Mouse (Mus musculus): ENCODE results near the gene 5730596B20Rik.

5730596B20Rik gene

DNA sequence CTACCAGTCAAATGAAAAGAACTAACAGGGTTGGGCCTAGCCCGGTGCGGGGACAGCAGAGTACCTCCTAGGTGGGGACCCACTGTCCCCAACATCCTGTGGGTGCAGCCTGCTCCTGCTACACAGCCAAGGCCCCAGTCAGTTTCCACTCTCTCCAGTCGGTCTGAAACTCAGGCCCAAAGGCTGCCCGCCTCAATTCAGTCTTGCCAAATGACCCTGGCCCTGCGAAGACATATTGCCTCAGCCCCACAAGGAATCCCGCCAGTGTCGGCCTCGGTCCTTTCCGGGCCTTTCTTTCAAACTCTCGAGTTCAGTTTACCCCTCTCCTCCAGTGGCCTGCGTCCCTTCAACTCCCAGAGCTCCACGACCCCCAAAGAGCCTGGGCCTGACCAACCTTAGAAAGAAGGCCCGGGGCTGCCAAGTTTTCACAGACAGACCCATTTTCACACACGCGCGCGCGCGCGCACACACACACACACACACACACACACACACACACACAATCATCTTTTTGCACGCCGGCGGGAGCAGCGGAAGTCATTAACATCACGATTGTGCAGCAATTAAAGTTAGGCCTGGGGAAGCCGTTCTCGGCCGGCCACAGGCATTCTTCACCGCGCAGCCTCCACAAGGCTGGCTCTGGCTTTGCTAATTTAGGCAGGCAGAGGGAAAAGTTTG lies 22.9 kb downstream of the 5730596B20Rik start:
- peak in 1 of 2 experiments; percentile 79 for DNase-seq

DNA sequence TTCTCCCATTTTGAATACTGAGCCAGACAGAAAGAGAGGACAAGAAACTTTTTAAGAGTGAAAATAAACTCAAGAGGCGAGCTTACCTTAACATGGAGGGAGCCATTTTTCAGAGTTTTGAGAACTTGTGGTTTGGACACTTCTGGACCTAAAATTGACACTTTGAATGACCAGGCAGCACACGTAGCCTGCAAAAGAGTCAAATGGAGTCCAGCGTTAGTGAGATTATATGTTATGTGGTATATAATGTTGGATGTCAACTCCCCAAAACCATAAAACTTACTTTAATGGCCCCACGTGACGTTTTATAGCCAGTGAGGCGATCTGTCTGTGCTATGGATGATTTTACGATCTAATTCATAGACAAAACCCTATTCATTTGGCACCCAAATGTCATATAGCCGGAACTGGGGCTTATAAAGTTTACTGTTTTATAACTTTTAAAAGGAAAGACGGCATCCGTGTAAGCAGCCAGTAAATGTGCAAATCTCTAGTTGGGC lies 23.5 kb downstream of the 5730596B20Rik start:
- DNase-seq, result no peak

DNA sequence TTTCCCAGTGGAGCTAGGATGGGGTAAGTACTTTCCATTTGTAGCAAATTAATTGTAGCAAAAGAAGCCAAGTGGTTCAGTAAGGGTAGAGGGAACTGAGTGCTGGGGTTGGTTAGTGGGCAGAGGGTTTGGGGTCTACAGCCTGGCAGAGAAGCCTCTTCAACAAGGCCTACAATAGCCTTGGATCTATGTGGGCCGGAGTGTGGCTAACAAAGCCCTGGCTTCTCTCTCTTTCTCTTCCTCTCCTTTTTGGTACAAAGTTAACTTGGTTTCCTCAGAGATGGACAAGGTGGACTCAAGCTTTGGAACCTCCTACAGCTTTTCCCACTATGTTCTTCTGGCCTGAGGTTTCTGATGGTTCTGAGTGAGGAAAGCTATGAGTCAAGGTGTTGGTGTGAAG lies 24.0 kb downstream of the 5730596B20Rik start:
- peak in 1 of 2 experiments; percentile 19 for DNase-seq

DNA sequence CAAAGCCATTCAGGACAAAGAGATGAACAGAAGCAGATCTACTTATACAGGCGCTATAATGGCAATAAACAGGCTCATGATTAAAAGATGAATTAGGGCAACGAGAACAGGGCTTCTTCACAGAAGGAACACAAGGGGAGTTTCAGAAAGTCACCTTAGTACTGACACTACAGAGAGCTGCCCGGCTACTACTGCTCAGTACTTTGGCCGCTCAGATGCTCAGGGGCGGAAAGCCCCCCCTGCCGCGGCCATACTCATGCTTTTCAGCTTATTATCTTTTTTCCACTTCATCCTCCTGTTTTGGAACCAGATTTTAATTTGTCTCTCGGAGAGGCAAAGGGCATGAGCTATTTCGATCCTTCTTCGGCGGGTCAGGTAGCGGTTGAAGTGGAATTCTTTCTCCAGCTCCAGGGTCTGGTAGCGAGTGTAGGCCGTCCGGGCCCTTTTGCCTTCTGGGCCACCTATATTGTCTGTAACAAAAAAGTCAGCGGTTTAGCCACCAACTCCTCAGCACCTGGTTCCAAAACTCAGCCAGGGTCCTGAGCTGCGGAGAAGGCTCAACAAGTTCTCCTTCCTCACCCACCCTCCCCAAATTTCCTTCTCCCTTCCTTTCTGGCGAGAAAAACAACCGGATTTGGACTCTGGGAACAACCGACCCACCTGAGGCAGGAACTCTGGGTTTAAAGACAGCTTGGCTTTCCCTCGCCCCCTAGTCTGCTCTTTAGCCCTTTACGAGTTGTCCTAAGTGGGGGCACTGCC lies 25.2 kb downstream of the 5730596B20Rik start:
- DNase-seq, result peak in 1 of 2 experiments; percentile 25

DNA sequence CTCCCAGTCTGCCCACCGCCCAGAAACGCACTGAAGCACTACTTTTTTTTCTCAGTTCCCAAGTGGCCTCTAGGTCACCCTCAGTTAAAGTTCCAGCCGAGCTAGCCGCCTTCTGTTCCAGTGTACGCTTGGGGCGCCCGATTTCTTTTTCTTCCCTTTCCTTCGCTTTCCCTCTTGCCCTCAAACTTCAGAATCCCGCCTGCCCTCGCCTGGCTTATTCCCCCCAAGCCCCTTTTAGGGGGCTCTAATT lies 25.7 kb downstream of the 5730596B20Rik start:
- peak in 1 of 2 experiments; percentile 26 for DNase-seq

DNA sequence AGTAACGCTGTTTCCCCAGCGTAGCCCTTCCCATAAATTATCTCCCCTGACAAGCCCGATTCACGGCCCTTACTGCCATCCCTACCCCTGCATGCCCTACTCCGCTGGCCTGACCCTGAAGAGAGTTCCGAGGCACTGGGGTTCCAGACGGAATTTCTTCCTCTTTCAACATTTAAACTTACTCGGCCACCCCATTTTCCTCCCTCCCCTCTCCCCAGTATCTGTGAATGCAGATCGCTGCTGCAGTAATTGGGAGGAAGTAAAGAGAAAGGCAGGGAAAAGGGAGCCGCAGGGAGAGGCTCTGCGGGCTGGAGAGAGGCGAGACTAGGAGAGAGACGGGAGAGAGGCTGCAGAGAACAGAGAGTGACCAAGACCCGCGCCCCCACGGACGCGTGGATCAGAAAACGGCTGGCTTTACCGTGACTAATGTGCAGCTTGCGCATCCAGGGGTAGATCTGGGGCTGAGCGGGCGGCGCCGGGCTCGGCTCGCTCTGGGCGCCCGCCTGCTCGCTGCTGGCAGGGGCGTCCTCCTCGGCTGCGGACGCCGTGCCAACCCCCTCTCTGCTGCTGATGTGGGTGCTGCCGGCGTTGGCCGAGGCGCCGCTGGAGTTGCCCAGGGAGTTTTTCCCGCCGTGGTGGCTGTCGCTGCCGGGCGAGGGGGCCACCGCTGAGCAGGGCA lies 26.2 kb downstream of the 5730596B20Rik start:
- DNase-seq, result peak in 1 of 2 experiments; percentile 58

DNA sequence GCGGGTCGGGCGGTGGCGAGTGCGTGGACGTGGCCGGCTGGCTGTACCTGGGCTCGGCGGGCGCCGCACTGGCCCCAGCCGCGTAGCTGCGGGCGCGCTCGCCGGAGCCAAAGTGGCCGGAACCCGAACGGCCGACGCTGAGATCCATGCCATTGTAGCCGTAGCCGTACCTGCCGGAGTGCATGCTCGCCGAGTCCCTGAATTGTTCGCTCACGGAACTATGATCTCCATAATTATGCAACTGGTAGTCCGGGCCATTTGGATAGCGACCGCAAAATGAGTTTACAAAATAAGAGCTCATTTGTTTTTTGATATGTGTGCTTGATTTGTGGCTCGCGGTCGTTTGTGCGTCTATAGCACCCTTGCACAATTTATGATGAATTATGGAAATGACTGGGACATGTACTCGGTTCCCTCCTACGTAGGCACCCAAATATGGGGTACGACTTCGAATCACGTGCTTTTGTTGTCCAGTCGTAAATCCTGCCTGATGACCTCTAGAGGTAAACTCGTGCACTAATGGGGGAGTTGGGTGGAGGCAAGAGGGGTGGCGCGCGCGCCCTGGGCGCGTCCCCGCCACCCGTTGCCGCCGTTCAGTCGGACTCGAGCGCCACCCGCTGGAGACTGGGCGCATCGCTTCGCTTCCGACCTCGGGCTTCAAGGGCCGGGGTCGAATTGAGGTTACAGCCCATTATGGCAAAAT lies 26.9 kb downstream of the 5730596B20Rik start, which contains the start of gene Hoxa5:
Gene Hoxa5, minus strand, starts transcription at position 538 of the 703 bp plus-strand sequence.
- peak; percentile 92 to 93 for DNase-seq

DNA sequence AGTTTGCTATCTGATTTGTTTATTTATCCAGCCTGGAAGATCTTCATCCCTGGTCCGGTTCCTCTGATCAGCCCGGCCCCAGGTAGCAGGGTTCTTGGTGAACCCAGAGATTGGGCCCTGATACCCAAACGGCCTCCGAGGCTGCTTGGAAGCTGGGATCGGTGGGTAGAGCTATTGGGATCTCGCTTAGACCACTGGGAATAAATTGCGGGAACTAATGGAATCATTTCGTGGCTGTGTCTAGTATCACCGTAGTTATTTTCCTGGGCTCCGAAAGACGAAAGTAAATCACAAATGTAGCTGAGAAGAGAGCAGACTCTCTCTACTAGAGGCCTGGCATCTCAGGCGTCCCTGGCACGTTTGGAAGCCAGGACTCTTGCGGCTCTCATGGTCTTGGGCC lies 27.9 kb downstream of the 5730596B20Rik start:
- no peak for DNase-seq

DNA sequence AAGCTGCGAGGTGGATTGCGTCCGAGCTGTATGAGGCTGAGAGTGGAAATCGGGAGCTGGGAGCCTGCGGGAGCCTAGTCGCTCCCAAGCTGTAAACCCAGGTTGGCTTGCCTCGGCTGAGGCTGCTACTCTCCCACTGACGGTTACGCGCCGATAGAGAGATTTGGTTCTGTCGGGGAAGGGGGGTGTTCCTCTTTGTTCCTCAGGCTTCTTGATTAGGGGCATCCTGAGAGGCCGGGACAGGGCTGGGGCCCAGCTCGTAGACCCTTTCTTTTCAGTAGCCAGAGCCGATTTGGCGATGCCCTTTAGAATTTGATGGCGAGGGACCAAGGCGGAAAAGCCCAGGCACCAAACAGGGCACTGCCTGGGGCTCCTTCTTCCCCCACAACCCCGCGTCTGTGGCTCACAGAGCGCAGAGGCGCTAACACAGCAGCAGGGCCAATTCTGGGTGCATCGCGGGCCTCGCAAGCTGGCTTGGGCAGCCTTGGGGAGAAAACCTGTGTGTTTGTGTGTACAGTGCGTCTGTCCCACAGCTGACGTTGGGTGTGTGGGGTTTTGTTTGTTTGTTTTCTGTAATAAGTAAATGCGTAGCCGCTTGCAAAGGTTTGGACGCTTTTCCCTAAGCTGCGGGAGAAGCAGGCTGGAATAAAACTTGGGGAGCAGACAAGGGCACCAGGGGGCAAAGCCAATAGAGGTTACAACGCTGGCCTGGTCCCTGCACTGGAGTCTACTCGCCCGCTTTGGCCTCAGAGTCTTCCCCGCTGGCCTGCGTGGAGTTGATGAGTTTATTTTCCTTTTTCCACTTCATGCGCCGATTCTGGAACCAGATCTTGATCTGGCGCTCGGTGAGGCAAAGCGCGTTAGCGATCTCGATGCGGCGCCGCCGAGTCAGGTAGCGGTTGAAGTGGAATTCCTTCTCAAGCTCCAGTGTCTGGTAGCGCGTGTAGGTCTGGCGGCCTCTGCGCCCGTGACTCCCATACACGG lies 28.6 kb downstream of the 5730596B20Rik start:
- peak in 1 of 2 experiments; percentile 38 for DNase-seq

DNA sequence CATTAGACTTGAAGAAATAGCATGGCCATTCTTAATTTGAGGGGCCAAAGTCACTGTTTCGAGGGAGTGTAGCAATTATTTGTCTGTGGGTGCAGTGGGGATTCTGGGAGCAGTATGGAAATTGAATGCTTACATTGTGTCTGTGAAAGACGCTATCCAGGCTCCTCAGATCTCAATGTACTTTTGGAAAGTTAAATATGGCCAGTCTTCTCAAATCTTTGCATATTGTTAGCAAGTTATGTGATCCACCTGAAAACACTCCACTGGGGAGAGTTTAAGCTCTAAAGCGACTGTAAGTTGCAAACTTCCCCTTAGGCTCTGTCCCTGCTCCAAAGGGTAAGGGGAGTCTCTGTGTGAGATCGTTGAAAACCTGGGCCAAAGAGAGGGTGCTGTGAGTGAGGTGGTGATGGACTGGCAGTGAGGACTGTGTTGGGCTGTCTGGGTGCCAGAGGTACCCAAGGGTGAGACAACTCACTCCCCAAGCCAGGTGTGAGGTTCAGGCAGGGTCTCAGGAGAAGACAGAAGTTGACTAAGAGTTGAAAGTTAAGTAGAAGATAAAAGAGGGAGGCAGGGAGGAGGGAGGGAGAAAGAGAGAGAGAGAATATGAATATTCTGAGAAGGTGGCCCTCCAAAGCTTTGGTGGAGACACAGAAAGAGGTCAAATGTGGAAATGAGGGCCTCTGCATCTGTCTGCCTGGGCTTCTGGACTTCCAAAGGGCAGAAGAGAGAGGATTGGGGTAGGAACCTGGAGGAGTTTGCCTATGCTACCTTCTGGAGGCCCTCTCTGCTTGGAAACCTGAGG lies 29.8 kb downstream of the 5730596B20Rik start:
- no peak for DNase-seq

DNA sequence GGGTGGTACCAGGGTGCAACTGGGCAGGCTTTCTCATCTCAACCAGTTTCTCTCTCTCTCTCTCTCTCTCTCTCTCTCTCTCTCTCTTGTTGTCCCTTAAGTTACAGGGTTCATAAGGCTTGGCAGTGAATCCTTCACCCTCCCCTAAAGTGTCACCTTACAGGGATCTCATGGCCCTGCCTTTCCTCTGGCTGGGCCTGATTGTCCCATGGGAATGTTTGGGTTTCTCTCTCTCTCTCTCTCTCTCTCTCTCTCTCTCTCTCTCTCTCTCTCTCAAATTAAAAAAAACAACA lies 30.3 kb downstream of the 5730596B20Rik start:
- no peak for DNase-seq

DNA sequence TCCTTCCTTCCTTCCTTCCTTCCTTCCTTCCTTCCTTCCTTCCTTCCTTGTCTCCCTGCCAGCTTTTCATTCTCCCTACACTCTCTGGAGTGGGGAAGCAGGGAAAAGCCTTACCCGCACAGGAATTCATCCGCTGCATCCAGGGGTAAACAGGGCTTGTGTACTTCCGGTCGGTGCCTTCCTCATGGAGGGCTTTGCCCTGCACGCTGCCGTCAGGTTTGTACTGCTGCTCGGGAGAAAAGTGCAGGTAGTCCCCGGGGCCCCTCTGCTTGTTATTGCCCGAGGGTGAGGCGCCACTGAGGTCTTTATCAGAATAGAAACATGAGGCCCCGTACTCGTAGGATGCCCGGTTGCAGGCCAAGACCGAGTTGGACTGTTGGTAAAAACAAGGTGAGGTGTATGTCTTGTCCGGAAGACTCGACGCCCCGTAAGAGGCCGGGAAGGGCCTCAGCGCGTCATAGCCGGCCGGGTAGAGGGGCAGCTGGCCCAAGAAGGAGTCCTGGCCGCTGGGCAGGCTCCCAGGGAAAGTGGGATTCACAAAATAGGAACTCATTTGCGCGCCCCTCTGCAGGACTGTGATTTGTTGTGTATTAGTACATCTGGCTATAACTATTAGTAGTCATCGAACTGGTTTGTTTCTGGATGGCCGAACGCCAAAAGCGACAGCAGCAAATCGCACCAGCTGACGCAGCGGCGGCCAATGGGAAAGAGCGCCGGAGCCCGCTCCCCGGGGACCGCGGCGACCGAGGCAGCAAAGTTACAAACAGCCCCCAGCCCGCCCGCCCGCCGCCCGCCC lies 31.0 kb downstream of the 5730596B20Rik start, which contains the start of gene Hoxa6:
Gene Hoxa6, minus strand, starts transcription at position 651 of the 796 bp plus-strand sequence.
- peak; percentile 65 to 79 for DNase-seq

DNA sequence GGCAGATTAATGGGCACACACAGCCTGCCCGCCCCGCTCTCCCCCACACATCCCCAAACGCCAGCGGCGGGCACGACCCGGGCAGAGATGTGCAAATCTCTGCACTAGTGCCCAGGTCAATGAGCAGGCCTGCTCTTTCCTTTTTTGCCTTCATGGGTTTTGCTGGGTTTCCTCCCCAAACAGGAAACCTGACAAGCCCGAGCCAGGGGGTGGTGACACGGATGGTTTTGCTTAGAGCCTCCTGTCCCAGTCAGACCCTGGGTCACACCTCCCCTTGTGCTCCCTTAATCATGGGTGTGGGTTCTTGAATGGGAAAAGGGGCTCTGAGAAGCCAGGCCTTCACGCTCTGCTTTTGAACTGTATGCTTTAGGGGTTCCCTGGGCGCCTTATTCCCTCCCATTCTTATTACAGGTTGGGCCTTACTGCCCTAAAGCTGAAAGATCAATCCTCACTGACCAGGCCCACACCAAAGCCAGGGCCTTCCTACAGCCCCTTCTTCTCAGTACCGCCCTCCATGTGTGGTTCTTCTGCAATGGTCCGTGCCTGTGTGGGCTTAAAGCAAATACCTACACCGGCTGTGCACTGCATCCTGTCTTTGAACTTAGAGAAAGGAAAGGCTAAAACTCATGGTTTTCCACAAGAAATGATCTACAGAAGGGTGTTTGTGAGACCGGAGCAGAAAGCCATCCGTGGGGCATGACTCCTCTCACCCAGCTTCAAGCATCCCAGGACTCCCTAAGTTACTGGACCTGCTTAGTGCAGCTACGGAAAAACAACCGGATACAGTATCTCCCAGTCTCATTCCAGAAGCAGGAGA lies 31.8 kb downstream of the 5730596B20Rik start:
- DNase-seq, result no peak

DNA sequence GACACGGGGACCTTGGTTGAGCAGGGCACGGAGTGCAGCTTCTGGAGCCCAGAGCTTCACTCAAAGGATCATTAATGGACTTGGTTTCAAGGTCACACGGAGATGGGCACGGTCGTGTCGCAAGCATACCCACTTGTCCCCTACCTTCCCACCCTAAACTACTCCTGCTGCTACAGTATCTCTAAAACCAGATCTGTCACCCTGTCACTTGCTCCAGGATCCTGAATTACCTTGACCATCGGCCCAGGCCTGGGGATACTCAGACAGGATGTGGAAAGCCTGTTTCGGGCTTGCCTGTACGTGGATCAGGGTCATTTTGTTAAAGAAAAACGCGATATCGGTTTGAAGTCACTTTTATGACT lies 32.4 kb downstream of the 5730596B20Rik start:
- DNase-seq, result no peak

DNA sequence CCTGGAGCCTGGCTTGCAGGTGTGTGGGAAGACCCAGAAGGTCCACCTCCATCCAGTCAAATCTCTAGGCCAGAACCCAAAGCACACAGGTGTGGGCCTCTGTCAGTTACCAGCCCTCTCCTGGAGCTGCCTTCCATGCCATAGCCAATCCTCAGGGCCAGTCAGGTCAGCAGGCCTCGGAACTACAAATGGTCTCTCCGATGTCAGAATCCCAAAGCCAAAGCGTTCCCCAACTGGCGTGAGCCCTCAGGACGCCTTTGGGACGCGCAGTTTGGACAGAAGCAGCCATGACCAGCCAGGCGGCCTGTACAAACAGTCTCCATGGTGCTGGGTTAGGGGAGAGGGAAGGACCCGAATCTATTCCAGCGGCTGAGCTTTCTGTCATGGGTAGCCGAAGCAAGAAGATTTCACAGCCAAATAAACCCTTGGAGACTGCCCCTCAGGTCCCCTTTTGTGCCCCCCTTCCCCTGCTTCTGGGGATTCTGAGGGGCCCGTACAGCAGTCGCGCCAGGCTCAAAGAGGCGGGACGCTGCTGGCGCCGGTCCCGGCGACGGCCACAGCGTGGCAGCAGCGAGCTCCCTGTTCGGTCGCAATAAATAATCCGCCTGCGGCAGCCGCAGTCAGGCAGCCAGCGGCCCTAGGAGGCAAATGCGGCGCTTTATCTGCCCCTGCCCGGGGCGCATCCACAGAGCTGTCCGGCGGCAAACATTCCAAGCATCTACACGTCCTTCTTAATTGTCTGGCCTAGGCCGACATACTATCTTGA lies 34.1 kb downstream of the 5730596B20Rik start:
- DNase-seq, result peak; percentile 86 to 88

DNA sequence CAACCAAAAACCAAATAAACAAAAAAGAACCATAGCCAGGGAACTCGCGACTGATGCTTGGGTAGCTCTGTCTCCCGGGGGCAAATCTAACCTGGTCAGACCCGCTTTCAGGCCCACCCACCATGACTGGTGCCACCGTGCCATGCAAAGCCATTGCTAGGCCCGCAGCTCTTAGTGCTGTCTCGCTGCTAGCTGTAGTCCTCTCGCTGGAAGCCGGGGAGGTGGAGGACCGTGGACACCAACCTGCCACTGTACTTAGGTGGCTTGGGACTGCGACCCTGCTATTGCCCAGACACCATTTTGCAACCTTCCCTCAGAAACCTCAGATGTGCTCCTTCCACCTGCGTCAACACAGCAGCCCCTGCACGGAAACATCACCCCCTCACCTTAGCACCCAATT lies 34.7 kb downstream of the 5730596B20Rik start:
- peak in 1 of 2 experiments; percentile 33 for DNase-seq

DNA sequence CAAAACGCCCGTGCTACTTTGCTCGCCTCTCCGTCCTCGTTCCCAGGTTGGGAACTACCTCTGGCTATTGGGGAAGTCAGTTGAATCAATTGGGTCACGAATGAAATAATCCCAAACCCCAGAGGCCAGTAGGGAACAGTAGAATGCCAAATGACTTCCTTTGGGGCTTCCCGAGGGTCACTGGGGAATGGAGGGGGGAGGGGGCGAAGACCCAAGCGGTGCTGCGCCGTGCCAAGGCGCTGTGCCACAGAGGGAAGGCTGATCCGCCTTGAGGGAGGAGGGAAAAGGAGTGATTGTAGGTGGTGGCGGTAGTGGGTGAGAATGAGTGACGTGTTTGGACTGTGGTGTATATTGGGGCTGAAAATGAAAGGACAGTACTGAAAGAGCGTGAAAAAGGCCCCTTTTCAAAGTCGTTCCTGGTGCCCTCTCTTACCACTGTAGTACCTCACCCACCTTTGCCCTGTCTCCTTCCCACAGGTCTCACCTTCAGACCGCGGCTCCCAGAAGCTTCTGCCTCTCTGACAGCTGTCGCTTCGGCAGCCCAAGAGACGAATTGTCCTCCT lies 35.3 kb downstream of the 5730596B20Rik start:
- peak in 1 of 2 experiments; percentile 47 for DNase-seq
